Mouse (Mus musculus) left cerebral cortex, postnatal 14 days (tissue): ENCODE measurements around the gene Taar7f. TPM values are rescaled to one million over a fixed set of nuclear protein-coding genes. Genes with fewer than 3 reads are reported as not detected.
"Not testable (repeated sequence)": the region's sequence is repeated elsewhere in the genome, so short reads cannot be mapped to it uniquely, and the experiment has no call there.

ENCODE experiments used
- DNase-seq, 2 experiments: peaks; one replicate each; pipeline ENCODE4 v3.0.0; 2021 to 2022; ENCODE audit warnings: low spot score in 2 of 2, mixed read lengths in 1 of 2
- intact Hi-C: fragments of 180-260 bp; cut with DNase I; formaldehyde crosslinking; loops from one replicate; pipeline ENCODE4 v1.15.1; 2025
- long read RNA-seq, 2 experiments: library from polyadenylated mRNA; stranded (forward); transcript quantifications; one replicate each; pipeline ENCODE4 v2.0.0; 2021
- total RNA-seq, 2 experiments: library from RNA; stranded (reverse); gene quantifications; 2 replicates each; pipeline ENCODE4 v1.2.3; 2021

Gene Taar7f
- not detected for total RNA-seq
- long read RNA-seq, experiment 1: 0 reads
- long read RNA-seq, experiment 2: 0 reads

GRCm38 (mm10) chr10:24049210-24049609 lies at the start of gene Taar7f:
Gene Taar7f, plus strand, starts transcription at chr10:24049510.
- no peak for DNase-seq
- intact Hi-C loops: no loop called here

GRCm38 (mm10) chr10:23999639-24000038 lies 49.7 kb upstream of the Taar7f start, which contains the start of gene Taar7b:
Gene Taar7b, plus strand, starts transcription at chr10:23999939.
- intact Hi-C loops: no loop called here
- no peak for DNase-seq

DNA sequence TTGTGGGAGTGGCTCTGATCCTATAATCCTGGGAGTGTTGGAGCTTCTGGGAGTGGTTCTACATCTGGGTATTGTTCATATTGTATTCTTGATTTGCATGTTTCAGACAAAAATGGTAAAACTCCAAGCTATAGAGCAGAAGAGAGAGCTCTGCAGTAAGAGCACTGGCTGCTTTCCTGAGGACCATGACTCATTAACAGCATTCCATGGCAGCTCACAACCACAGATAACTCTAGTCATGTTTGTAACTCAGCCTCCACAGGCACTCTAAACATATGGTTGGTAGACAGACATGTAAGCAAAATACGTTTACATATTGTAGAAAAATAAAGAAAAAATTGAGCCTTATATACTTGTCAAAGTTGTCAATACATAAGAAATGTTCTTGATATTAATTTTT lies 42.9 kb upstream of the Taar7f start:
- intact Hi-C loops: no loop called here
- DNase-seq: no peak

- no peak for DNase-seq
- intact Hi-C loops: no loop called here
Measured at GRCm38 (mm10) chr10:24007034-24007433, 42.3 kb upstream of the Taar7f start.

GRCm38 (mm10) chr10:24008143-24008542 lies 41.2 kb upstream of the Taar7f start:
- intact Hi-C loops: no loop called here
- DNase-seq: no peak

DNA sequence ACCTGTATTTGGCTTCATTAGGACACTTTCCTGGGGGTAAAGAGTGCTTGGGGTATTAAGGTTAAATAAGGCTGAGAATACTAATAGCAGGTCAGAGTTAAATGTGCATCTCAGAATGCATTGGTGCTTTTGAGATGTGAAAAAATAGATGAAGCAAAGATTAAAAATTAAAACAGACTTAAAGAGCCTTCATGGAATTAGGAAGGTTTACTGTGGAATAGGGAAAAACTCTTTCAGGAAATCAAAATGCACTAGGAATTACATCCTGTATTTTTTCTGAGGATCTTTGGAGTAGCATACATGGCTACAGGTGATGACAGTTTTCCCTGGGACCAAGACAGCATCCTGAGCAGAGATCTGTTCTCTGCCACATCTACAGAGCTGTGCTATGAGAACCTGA lies 22.4 kb upstream of the Taar7f start, which contains the start of gene Taar7d:
Gene Taar7d, plus strand, starts transcription at position 301 of the 400 bp plus-strand sequence.
- no peak for DNase-seq
- intact Hi-C loops: no loop called here

GRCm38 (mm10) chr10:24031347-24031746 lies 18.0 kb upstream of the Taar7f start:
- DNase-seq: no peak
- intact Hi-C loops: no loop called here

- intact Hi-C loops: no loop called here
Measured at GRCm38 (mm10) chr10:24037314-24037713, 12.0 kb upstream of the Taar7f start, which contains the start of gene Taar7e. Gene Taar7e, plus strand, starts transcription at chr10:24037614.

DNA sequence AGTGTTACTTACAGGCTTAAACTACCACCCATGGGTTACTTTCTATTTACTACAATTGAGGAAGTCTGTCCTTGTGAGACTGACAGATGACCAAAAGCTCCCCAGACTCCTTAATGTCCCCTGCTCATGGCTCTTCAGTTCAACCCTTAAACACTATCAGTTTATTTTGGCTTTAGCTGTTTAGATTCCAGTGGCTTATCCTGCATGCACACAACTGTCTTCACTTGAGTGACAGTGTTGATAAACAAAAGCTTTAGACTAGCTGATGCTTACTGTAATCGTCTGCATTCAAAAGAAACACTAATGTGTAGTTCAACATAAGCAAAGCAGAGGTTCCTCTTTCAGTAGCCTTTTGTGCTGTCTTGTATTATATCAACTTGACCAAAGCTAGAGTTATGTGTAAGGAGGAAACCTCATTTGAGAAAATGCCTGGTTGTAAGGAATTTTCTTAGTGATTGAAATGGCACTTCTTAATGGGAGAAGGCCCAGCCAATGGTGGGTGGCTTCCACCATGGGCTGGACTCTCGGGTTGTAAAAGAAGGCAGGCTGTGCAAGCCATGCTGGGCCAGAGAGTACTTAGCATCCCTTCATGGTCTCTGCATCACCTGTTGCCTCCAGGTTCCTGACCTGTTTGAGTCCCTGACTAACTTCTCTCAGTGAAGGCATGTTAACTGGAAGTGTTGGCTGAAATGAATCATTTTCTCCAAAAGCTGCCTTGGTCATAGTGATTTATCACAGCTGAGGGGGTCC lies 9.0 kb upstream of the Taar7f start:
- intact Hi-C loops: no loop called here

More at GRCm38 (mm10) chr10:24037314-24037713, 12.0 kb upstream of the Taar7f start, which contains the start of gene Taar7e:
- no peak for DNase-seq

DNA sequence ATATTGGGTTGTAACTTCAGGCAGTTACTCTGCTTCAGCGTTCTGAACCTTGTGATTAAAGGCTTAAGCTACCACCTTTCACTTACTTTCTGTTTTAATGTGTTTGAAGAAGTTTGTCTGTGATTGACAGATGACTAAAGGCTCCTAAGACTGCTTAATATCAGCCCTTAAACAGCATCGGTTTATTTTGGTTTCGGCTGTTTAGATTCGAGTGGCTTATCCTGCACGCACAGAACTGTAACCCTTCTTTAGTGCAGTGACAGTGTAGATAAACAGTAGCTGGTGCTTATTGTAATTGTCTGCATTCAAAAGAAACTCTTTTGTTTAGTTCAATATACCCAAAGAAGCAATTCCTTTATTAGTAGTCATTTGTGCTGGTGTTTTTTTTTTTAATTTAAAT lies 2.7 kb downstream of the Taar7f start:
- no peak for DNase-seq
- intact Hi-C loops: no loop called here

More for the DNA sequence above, 9.0 kb upstream of the Taar7f start:
- DNase-seq: no peak

- intact Hi-C loops: no loop called here
- no peak for DNase-seq
Measured at GRCm38 (mm10) chr10:24058986-24059385, 9.7 kb downstream of the Taar7f start.

DNA sequence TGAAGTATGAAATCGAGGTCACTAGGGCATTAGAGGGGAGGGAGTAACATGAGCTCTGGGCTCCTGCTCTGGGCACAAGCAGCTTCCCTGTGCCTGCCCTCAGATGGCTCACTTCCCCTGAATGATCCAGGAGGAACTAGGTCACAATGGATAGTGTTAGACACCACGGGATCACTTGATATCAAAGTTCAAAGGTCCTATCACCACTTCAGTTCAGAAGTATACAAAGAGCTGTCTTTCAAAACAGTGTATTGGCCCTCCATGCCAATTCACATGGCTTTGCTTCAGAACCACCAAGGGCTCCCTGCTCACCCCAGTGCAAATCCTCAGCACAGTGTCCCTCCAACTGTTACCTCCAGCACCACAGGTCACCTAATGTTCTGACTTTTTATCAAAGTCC lies 25.4 kb downstream of the Taar7f start:
- intact Hi-C loops, DNase-seq: not testable (repeated sequence)

DNA sequence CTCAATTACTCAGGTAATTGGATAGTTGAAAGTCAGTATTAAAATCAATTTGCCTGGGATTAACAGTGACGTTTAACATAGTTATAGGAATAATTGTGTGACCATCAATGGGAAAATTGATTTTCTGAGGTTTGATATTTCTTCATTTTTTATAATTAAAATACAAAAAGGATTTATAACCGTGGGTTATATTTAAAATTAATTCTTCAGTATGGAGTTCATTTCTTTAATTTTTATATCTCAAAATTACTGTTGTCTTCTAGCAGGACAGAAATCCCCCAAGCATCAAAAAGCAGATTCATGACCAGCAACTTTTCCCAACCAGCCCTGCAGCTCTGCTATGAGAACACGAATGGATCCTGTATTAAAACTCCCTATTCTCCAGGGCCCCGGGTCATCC lies 26.9 kb downstream of the Taar7f start, which contains the start of gene Taar8a:
Gene Taar8a, plus strand, starts transcription at position 301 of the 400 bp plus-strand sequence.
- intact Hi-C loops, DNase-seq: not testable (repeated sequence)

- DNase-seq: peak; percentile 61 to 70
Measured at GRCm38 (mm10) chr10:24080166-24080565, 30.9 kb downstream of the Taar7f start.

GRCm38 (mm10) chr10:24085936-24086335 lies 36.6 kb downstream of the Taar7f start:
- intact Hi-C loops: no loop called here
- DNase-seq: no peak

More at GRCm38 (mm10) chr10:24080166-24080565, 30.9 kb downstream of the Taar7f start:
- intact Hi-C loops: no loop called here

DNA sequence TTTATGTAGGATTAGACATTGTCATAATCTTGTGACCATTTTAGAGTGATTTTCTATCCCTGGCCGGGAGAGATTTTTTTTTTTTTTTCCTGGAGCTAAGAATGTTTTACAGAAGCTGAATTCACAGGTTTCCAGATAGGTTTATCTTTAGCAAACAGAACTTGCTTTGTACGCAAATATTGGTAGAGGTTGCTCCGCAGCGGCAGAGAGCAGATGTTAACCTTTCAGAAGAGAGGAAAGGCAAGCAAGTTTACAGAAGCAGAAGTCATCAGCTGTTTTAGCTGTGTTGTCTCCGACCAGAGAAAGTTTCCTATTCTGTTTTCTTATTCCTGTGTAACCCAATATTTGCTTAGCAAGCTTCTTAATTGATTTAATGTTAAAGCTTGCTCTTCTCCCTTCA lies 37.2 kb downstream of the Taar7f start:
- intact Hi-C loops: no loop called here
- DNase-seq: no peak

- intact Hi-C loops: no loop called here
- DNase-seq: no peak
Measured at GRCm38 (mm10) chr10:24087168-24087567, 37.9 kb downstream of the Taar7f start.

- no peak for DNase-seq
- intact Hi-C loops: no loop called here
Measured at GRCm38 (mm10) chr10:24092194-24092593, 42.9 kb downstream of the Taar7f start, which contains the start of gene Taar8b. Gene Taar8b, minus strand, starts transcription at chr10:24092294.

DNA sequence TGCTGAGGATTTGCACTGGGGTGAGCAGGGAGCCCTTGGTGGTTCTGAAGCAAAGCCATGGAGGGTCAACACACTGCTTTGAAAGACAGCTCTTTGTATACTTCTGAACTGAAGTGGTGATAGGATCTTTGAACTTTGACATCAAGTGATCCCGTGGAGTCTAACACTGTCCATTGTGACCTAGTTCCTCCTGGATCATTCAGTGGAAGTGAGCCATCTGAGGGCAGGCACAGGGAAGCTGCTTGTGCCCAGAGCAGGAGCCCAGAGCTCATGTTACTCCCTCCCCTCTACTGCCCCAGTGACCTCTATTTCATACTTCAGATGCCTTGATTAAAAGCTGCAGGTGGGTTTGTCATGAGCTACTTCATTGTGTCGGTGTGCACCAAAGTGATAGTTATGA lies 47.7 kb downstream of the Taar7f start:
- DNase-seq, intact Hi-C loops: not testable (repeated sequence)
